Mouse (Mus musculus): ENCODE measurements at regions not wholly inside any gene's neighbourhood (a gene's known extent, or its start where the extent isn't known, plus 50 kb on each side); places are given as distances from the start of the nearest gene placed in this dataset.

DNA sequence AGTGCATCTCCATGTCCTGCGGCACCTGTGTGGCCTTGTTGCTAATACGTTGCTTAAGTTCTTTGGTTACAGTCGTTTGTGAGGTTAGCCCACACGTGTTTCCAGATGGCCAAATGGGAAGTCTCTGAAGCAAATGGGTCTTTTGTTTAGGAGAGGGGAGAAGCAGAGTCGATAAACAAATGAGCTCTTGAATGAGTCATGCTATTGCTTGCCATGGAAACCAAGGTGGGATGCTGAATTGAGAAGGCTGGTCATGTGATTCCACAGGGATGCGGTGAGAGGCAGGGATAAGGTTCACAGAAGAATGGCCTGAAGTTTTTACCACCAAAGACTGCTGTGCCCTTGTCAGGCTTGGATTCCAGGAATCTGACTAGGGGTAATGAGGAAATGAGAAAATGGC, 214.8 kb upstream of the Elac2 start:
- no peak for DNase-seq (ENCODE audit: extremely low read depth, low read depth, low spot score)

DNA sequence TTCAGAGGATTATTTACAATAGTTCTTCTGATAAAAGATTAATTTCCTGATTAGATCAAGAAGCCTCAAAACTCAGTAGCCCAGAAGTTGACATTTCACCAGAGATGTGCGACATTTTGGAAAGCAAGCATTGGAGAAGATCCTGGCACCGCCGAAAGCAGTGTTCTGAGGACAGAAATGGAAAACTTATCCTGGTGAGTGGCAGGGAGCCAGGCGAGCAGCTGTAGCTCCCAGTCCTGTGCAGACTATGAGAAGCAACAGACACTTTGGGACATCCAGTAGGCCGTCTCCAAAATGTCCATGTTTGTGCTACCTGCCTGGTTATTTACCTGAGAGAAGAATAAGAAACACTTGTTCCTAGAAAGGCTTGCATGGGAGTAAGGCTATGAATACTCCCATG, 202.1 kb upstream of the Elac2 start:
- DNase-seq (ENCODE audit: extremely low read depth, low read depth, low spot score) = no peak

DNA sequence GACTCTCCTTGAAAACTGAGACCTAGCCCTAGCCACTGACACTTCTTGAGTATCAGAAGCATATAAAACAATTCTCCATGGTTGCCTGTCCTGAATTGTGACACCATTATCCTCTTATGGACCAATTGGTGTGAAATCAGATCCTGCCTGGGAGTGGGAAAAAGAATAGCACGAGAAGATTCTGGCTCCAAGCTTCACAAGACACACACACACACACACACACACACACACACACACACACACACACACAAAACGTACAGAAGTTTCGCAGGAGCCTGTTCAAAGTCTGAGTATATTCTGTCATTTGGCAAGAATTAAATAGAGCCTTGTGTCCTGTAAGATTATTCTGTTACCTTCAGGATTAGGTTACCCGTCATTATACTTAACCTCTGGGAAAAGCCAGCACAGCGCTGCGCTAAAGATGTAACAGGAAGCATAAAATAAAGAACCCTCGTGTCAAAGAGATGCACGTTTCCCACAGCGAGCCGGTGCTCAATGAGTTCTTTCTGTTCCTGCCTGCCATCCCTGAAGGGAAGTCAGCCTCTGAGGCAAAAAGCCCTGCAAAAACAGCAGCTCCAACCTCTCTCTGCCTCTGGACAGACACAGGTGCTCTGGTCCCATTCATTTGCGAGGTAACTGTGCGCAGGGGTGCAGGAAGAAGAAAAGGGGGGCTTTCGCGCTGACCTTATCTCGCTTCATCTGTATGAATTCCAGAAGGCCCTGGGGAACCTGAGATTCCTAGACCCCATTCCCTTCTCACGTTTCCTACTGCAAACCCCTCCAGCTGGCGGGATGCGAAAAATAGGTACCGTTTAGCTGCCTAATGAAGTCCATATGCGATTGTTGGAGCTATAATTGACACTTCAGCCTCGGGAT, 178.4 kb upstream of the Elac2 start:
- no peak for DNase-seq (ENCODE audit: extremely low read depth, low read depth, low spot score)

- DNase-seq (ENCODE audit: extremely low read depth, low read depth, low spot score) = no peak
These were observed 177.5 kb upstream of the Elac2 start for GRCm38 (mm10) chr11:64801351-64801750.

GRCm38 (mm10) chr11:64805567-64805966, 173.3 kb upstream of the Elac2 start:
- no peak for DNase-seq (ENCODE audit: extremely low read depth, low read depth, low spot score)

GRCm38 (mm10) chr11:64812408-64812807, 166.4 kb upstream of the Elac2 start:
- no peak for DNase-seq (ENCODE audit: extremely low read depth, low read depth, low spot score)

- DNase-seq (ENCODE audit: extremely low read depth, low read depth, low spot score) = no peak
These were observed 149.4 kb upstream of the Elac2 start for GRCm38 (mm10) chr11:64829429-64829828.

DNA sequence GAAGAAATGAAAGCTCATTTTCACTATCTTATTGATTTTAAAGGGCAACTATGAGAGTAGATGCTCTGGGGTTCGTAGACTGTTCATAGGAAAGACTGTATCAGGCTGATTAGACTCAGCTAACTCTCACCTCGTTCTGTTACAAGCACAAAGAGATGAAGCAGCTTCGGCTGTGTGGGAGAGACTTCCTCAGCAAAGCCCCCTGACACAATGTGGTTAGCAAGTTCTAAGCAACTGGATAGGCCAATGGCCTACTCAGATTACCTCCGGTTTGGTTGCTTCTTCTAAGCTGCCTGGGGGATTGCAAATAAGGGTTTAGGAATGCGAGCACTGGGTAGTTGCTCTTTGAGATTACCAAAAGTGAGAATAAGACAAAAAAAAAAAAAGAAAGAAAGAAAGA, 146.4 kb upstream of the Elac2 start:
- DNase-seq (ENCODE audit: extremely low read depth, low read depth, low spot score) = no peak

DNA sequence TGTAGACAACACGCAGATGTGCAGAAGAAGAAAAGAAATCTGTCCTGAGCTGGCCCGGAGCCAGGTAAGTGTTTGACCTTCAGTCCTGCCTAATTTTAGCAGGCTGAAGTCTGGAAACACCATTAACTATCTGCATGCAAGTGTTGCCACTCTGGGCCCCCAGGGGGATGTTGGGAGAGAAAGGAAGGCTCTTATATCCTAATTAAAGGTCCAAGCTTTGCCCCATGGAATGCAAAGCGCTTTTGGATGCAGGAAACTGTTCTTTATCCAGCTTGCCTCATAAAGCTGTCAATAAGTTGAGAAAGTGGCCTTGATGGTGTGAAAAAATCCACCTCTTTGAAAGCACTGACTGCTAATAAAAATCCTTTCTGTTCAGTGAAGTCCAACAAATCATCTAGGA, 145.1 kb upstream of the Elac2 start:
- no peak for DNase-seq (ENCODE audit: extremely low read depth, low read depth, low spot score)

- DNase-seq (ENCODE audit: extremely low read depth, low read depth, low spot score) = no peak
These were observed 142.1 kb upstream of the Elac2 start for GRCm38 (mm10) chr11:64836771-64837170.

- DNase-seq (ENCODE audit: extremely low read depth, low read depth, low spot score) = no peak
These were observed 137.7 kb upstream of the Elac2 start for GRCm38 (mm10) chr11:64841092-64841491.

DNA sequence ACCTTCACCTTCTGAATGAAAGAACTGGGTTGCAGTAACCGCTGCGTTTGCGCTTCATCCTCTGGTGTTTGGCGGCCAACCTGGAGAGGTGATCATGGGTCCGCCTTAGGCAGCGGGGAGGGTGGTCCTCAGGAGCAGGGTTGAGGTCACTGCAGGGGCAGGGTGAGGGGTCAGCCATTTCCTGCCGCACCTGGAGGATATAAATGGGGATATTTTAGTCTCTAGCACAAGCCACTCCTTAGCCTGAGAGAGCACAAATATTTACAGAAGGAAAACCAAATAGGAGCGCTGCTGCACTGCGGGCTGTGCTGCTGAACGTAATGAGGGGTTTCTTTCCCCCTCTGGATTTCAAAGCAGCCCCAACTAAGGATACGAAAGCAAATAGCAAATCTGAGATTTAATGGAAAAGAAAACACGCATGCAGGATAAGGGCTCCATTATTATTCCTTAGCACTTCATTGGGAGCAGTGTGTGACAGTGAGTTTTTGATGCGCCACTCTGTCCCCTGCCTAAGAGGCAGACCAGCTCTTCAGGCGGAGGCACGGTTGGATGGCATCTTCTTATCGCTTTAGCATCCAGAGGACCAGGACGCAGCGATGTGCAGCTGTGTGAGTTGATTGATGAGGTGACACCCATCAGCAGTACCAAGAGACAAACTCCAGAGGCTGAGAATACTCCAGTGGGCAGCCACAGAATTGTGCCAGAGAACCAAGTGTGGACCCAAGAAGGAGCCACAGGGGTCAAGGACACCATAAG, 135.9 kb upstream of the Elac2 start:
- no peak for DNase-seq (ENCODE audit: extremely low read depth, low read depth, low spot score)

DNA sequence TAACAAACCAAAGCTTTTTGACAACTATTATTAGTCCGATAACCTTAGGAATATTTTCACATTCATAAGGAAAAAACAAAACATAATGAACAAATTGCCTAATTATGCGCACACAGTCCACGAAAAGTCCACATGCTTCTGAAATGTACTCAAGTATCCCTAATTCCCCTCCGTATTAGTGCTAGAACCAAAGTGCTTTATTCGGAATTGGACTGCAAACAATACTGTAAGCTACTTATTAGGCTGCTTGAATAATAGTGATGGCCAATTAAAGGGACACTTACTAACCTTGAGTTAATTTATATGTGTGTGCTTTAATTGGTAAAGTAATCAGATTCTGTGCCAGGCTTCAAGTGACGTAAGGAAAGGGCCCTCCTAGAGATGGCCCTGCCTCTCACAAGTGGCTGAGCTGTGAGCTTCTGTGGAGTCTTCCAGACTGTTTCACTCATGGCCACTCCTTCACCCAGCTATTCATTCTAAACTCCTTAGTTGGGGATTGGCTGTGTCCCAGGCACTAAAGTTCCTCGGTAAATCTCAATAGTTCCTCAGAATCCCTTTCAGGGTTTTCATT, 132.2 kb upstream of the Elac2 start:
- no peak for DNase-seq (ENCODE audit: extremely low read depth, low read depth, low spot score)

DNA sequence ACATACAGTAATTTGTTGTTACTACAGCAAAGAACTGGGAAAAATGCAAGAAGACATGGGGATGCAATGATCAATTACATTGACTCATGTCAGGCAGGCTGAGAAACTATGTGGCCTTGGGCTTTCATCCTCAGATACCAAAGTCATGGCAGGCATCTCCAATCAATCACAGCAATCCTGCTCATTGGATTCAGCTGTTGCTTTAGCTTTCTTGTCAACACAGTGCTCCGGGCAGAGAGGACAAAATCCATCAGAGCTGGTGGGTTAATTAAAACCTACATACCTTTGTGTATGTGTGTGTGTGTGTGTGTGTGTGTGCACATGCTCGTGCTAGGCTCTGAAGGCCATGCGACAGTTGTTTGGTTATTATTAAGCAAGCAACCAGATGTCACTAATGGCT, 119.2 kb upstream of the Elac2 start:
- DNase-seq (ENCODE audit: extremely low read depth, low read depth, low spot score) = no peak

GRCm38 (mm10) chr11:64880674-64881073, 98.2 kb upstream of the Elac2 start:
- DNase-seq (ENCODE audit: extremely low read depth, low read depth, low spot score) = no peak

GRCm38 (mm10) chr11:64884518-64884917, 94.3 kb upstream of the Elac2 start:
- no peak for DNase-seq (ENCODE audit: extremely low read depth, low read depth, low spot score)

DNA sequence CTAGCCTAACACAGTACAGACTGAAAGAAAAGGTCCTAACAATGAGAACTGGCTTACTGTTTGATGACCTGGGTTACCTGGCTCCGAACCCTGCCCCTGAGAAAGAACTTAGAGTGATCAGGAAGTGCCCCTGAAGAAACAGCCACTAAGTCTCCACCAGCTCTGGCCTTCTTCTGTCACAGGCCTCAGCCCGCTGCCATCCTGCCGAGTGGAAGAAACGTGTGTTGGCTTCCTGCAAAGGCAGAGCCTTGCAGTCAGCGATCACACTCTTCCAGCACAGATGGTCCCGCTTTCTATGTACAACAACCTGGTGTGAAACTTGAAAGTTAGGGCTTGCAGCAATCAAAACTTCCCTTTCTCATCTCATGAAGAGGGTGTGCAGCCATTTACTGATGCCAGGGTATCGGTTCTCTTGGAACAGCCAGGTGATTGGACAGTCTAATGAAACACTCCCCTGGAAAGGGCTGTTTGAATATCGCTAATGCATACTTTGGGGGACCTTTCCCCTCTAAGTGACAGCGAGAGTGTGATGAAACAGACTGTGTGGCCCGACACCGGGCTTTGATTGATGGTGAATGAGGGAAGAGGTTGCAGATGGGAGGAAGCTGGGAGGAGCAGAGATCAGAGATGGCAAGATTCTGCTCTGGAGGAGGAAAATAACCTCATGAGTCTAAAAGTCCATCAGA, 89.4 kb upstream of the Elac2 start:
- DNase-seq (ENCODE audit: extremely low read depth, low read depth, low spot score) = no peak

DNA sequence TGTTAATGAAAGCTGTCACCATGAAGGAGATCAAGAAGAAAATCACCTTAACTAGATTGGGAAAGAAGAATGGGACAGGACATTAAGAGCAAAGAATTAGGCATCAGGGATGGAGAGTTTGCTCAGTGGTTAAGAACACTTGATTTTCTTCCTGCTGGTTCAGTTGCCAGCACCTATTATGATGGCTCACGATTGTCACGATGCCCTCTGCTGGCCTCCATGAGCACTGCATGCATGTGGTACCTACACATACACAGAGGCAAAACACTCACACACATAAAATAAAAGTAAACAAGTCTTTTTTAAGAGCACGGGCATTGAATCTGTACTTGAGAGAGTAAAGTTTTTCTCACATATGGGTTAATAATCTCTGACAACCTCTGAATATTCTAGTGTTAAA, 88.1 kb upstream of the Elac2 start:
- no peak for DNase-seq (ENCODE audit: extremely low read depth, low read depth, low spot score)

- no peak for DNase-seq (ENCODE audit: extremely low read depth, low read depth, low spot score)
These were observed 82.9 kb upstream of the Elac2 start for GRCm38 (mm10) chr11:64895804-64896466.

DNA sequence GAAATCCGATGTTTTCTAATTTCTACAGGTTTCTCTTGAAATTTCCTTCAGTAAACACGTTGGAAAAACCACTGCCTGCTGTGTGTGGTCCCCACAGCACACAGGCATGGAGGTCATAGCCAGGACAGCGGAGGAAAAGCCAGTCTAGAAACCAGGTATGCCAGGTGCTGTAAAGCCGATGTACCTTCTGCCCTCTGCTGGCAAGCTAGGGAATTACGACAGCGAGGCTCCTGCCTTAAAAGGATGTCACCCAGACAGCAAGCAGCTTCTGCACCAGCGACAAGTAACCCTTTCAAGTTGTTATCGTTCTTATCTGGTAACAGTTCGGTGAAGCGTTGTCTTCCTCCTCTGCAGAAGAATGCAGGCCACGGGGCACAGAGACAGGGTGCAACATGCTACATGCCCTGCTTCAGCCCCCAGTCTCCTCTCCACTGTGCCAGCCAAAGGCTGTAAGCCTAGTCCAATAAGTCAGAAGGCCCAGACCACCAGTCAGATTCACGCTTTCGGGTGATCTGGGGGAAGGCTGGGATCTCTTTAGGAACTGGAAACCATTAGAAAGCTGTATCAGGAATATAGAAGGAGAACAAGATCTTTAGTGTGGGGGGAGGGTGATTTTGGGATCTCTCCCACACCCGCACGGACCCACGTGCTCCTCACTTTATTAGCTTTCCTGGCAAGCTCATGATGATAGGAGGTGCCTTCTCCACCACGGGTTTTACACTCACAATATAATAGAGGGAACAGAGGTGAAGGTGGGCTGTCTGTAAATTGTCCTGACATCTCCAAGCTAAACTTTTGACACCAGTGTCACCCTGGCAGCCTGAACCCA, 79.9 kb upstream of the Elac2 start:
- DNase-seq (ENCODE audit: extremely low read depth, low read depth, low spot score) = no peak
